In genomic region chr14:31499526-31499925, GRCm38 (mm10) we compare ENCODE assay signal across 22 mouse cellular contexts.
"Had no signal": no experiment of that assay in that cellular context is flagged by ENCODE, and none has a peak within 500 bp of the region (broad histone marks: within the 10 kb centered on the region; RNA-seq: fewer than 3 reads in every experiment).

No protein-coding gene starts in this region.

- H3K27me3 ChIP-seq: heart, embryonic 12.5 days; hindbrain, embryonic 12.5 days; hindbrain, embryonic 15.5 days; kidney, embryonic 15.5 days; limb, embryonic 13.5 days; limb, embryonic 15.5 days; liver, embryonic 12.5 days had no signal

- H3K9me3 ChIP-seq: heart, embryonic 12.5 days; hindbrain, embryonic 10.5 days; hindbrain, embryonic 12.5 days; hindbrain, embryonic 15.5 days; kidney, embryonic 15.5 days; limb, embryonic 13.5 days; limb, embryonic 15.5 days; liver, embryonic 12.5 days had no signal

- H3K4me3 ChIP-seq: heart, adult 2 months; heart, embryonic 12.5 days; hindbrain, embryonic 10.5 days; hindbrain, embryonic 12.5 days; hindbrain, embryonic 15.5 days; kidney, embryonic 15.5 days; limb, embryonic 13.5 days; limb, embryonic 15.5 days; liver, embryonic 12.5 days had no signal

- DNase-seq: gastrocnemius, postnatal 14 days; gastrocnemius, postnatal 36 days; heart, adult 11 months; heart, adult 2 months; heart, postnatal 10 days; heart, postnatal 4 days; kidney, adult 11 months; kidney, adult 2 months; kidney, adult 9 months; kidney, postnatal 14 days; kidney, postnatal 36 days; layer of hippocampus, adult 9-11 months; layer of hippocampus, postnatal 36 days; left cerebral cortex, postnatal 4 days had no signal
